Mouse (Mus musculus): Measurements from ENCODE around the gene Gm37240. TPM values are rescaled to one million over a fixed set of nuclear protein-coding genes. Genes with fewer than 3 reads are reported as not detected.

Gene Gm37240
- polyA plus RNA-seq, 1 experiment from 2014 or later, result 5.2 TPM

GRCm38 (mm10) chr3:84852877-84853276 is 1034.4 kb downstream of the Gm37240 start:
- DNase-seq (ENCODE audit: low spot score), result no peak

GRCm38 (mm10) chr3:84851801-84852200 is 1035.5 kb downstream of the Gm37240 start:
- DNase-seq (ENCODE audit: low spot score), result no peak

- DNase-seq (ENCODE audit: low spot score), result no peak
Measured at GRCm38 (mm10) chr3:84850418-84850817, 1036.9 kb downstream of the Gm37240 start.

- DNase-seq (ENCODE audit: low spot score), result peak; percentile 56
Measured at GRCm38 (mm10) chr3:84848798-84849197, 1038.5 kb downstream of the Gm37240 start.

GRCm38 (mm10) chr3:84843594-84843993 is 1043.7 kb downstream of the Gm37240 start:
- DNase-seq (ENCODE audit: low spot score), result peak; percentile 61

GRCm38 (mm10) chr3:84842793-84843192 is 1044.5 kb downstream of the Gm37240 start:
- no peak for DNase-seq (ENCODE audit: low spot score)

GRCm38 (mm10) chr3:84841271-84841670 is 1046.0 kb downstream of the Gm37240 start:
- DNase-seq (ENCODE audit: low spot score), result no peak

GRCm38 (mm10) chr3:84839499-84839898 is 1047.8 kb downstream of the Gm37240 start:
- no peak for DNase-seq (ENCODE audit: low spot score)

- no peak for DNase-seq (ENCODE audit: low spot score)
Measured at GRCm38 (mm10) chr3:84837984-84838383, 1049.3 kb downstream of the Gm37240 start.

DNA sequence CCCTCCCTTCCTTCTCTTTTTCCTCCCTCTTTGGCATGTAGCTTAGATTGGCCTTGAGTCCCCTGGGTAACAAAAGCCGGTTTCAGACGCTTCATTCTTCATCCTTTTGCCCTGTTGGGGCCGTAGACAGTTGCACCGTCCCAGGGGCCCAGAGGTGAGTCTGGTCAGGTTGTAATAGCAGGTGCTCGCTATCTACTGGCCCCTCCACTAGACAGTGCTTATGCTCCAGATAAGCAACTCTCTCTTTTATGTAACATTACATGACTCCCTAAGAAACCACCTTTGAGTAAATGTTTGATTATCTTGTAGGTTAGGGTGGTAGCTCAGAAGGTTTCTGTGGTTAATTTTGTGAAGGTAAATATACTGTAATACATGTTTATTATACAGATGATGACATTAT is 1051.3 kb downstream of the Gm37240 start:
- no peak for DNase-seq (ENCODE audit: low spot score)

DNA sequence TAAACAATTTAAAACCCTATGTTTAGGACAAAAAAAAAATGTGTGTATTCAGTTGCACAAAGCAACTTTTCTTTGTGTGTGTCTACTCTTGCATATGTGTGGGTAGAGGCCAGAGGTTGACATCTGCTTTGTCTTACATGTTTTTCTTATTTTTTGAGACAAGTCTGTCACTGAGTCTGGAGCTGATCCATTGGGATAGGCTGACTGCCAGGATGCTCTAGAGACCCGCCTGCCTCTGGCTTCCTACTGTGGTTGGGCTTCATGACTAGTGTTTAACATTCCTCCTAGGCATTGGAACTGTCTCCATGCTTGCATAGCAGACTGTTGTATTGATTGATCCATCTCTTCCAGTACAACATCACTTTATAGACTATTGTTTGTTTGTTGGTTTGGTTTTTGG is 1058.0 kb downstream of the Gm37240 start:
- DNase-seq (ENCODE audit: low spot score), result no peak

GRCm38 (mm10) chr3:84827617-84828016 is 1059.7 kb downstream of the Gm37240 start:
- no peak for DNase-seq (ENCODE audit: low spot score)

- no peak for DNase-seq (ENCODE audit: low spot score)
Measured at GRCm38 (mm10) chr3:84826938-84827337, 1060.4 kb downstream of the Gm37240 start.

DNA sequence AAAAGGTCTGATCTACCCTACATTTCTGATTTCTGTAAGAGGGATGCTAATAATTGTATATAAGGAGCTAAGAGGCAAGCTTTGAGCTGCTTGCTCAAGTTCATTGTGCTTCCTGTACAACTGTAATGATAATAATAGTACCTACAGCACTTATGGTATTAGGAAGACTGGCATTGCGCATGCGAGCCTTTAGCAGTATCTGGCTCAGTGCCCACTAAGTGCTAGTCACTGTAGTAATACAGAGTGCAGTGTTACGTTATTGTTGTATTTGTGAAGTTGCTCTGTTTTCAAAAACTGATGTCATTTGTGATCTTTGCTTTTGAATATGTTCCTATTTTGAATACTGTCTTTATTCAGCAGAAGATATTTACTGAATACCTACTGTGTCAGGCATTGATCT is 1060.9 kb downstream of the Gm37240 start:
- DNase-seq (ENCODE audit: low spot score), result no peak

DNA sequence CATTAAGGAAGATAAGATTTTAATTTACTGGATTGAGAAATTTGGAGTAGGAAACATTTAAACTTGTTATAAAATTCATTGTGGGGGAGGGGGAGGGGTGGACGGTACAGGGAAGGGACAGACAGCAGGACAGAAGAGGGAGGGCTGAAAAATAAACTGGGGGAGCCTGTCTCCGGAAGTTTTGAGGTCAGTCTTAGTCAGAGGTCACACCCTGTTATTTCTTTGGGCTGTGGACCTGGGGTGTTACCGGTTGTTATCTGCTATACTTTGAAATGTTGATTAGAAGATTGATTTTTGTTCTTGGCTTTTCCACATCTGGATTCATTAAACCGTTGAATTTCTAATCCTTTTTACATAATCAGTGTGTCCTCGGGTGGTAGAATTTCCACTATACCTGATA is 1061.3 kb downstream of the Gm37240 start:
- no peak for DNase-seq (ENCODE audit: low spot score)

- DNase-seq (ENCODE audit: low spot score), result no peak
Measured at GRCm38 (mm10) chr3:84820654-84821201, 1066.6 kb downstream of the Gm37240 start.

DNA sequence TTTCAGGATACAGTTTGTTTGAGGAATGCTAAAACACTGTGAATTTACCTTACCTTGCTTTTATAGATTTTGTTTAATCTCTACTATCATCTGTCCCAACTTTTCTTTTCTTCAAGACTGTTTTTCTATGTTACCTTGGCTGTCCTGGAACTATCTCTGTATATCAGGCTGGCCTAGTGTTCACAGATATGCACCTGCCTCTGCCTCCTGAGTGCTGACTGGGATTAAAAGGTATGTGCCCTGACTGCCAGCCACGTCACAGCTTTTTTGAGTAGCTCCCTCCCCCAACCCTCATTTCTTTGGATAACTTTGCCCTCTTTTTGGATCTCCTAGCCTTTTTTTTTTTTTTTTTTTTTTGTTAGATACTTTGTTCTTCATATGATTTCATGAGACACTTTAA is 1070.4 kb downstream of the Gm37240 start:
- no peak for DNase-seq (ENCODE audit: low spot score)

DNA sequence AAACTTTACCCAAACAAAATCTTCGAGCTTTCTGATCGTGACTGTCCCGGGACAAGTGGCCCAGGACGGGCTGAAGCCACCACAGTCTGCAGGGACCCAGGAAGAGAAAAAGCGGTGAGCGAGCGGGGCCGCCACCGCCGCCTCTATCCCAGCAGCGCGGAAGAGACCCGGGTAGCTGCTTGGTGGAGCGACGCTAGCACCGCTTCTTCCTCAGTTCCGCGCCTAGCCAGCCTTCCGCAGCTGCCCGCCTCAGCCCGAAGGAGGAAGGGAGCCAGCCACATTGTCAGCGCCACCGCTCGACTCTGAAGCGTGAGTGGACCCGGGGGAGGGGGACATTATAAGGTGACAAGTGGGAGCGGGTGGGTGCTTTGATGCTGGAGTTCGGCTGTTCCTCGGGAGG is 1071.9 kb downstream of the Gm37240 start:
- peak; percentile 79 for DNase-seq (ENCODE audit: low spot score)

DNA sequence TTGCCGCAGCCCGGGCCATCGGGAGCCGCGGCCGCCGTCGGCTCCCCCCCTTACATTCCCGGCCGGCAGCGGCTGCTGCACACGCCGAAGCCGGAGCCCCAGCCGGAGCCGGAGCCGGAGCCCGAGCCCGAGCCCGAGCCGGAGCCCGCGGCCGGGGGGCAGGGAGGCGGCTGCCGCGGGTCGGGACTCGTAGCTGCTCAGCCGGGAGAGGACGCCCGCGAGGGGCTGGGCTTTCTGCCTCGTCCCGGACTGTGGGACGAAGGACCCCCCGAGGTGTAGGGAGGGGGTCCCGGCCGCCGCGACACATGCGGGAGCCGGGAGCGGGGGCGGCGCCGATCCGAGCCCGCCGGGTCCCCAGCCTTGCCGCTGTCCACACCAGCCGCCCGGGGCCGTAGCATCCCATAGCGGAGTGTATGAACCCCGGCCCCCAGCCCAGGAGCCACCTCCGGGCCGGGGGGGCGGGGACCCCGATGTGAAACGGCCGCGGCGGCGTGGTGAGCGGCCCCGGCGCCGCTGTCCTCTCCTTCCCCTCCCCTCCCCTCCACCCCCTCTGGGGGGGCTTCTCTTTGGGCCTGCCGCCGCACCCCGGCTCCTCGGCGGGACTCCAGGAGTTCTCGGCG is 1072.4 kb downstream of the Gm37240 start, which contains the start of gene Fbxw7:
Fbxw7 (plus strand) TSS at position 507 of the 620 bp plus-strand sequence.
- no peak for DNase-seq (ENCODE audit: low spot score)

DNA sequence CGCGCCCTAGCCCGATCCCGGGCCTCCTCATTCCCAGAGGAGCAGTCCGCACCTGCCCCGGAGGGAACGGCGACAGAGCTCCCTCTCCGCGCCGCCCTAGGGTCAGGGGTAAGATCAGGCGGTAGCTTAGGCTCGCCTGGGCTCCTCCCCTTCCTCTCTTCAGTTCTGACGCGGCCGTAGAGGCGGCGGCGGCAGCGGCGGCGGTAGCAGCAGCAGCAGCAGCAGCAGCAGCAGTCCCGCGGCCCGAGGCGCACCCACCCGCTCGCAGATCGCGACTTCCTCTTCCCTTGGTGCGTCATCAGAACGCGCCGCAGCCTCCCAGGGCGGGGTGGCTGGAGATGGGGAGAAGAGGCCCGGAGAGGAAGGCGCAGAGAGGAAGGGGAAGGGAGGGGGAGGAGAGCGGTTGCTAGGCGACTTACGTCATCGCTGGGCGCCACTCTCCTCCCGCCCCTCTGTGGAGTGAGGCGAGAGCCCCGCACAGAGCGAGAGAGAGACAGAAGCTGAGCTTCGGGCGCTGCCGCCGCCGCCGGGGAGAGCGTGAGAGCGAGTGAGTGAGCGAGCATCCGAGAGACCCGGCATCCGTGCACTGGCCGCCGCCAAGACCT is 1073.1 kb downstream of the Gm37240 start:
- peak; percentile 100 for DNase-seq (ENCODE audit: low spot score)

- peak; percentile 48 for DNase-seq (ENCODE audit: low spot score)
Measured at GRCm38 (mm10) chr3:84813436-84814156, 1073.7 kb downstream of the Gm37240 start.

GRCm38 (mm10) chr3:84810803-84811202 is 1076.5 kb downstream of the Gm37240 start:
- no peak for DNase-seq (ENCODE audit: low spot score)

All from thymus, postnatal 0 days (tissue).